Mouse (Mus musculus) limb, embryonic 14.5 days (tissue): ENCODE data around the gene Ttll7. TPM values are rescaled to one million over a fixed set of nuclear protein-coding genes. Genes with fewer than 3 reads are reported as not detected.

ENCODE experiments used
- ATAC-seq: fragments of 200-750 bp; cut with Nextera tagmentation; 2 replicates; pipeline ENCODE4 v1.8.0; 2017; ENCODE audit warnings: low read depth, moderate number of reproducible peaks, moderate TSS enrichment; ENCODE audit not compliant: low FRiP score
- DNase-seq: peaks from one replicate; pipeline ENCODE4 v3.0.0-alpha.2; 2015; ENCODE audit warnings: low spot score
- H3K27ac ChIP-seq: fragments of 300-500 bp; sonication (generic); replicated peaks from 2 replicates; pipeline ENCODE4 v1.5.1; 2014; ENCODE audit warnings: low read depth, mild to moderate bottlenecking, low read length, moderate library complexity, mixed read lengths
- H3K27me3 ChIP-seq: fragments of 300-500 bp; sonication (generic); 2 replicates; pipeline ENCODE4 v1.6.1; 2014; ENCODE audit warnings: low read length, mixed read lengths; ENCODE audit not compliant: control insufficient read depth, insufficient read depth
- H3K36me3 ChIP-seq: fragments of 300-500 bp; sonication (generic); 2 replicates; pipeline ENCODE4 v1.6.1; 2014; ENCODE audit warnings: mild to moderate bottlenecking, low read length, moderate library complexity, mixed read lengths; ENCODE audit not compliant: control insufficient read depth, insufficient read depth
- H3K4me1 ChIP-seq: fragments of 300-500 bp; sonication (generic); 2 replicates; pipeline ENCODE4 v1.6.1; 2014; ENCODE audit warnings: antibody characterized with exemption, low read length, mixed read lengths; ENCODE audit not compliant: control insufficient read depth, insufficient read depth
- H3K4me2 ChIP-seq: fragments of 300-500 bp; sonication (generic); replicated peaks from 2 replicates; pipeline ENCODE4 v1.6.1; 2014; ENCODE audit warnings: low read depth, mild to moderate bottlenecking, low read length, moderate library complexity; ENCODE audit not compliant: severe bottlenecking
- H3K4me3 ChIP-seq: fragments of 300-500 bp; sonication (generic); replicated peaks from 2 replicates; pipeline ENCODE4 v1.5.1; 2014; ENCODE audit warnings: low read length
- H3K9ac ChIP-seq: fragments of 300-500 bp; sonication (generic); 2 replicates; pipeline ENCODE4 v1.6.1; 2014; ENCODE audit warnings: mild to moderate bottlenecking, low read depth, low read length, moderate library complexity; ENCODE audit not compliant: severe bottlenecking
- H3K9me3 ChIP-seq: fragments of 300-500 bp; sonication (generic); 2 replicates; pipeline ENCODE4 v1.6.1; 2016; ENCODE audit warnings: low read length; ENCODE audit not compliant: control insufficient read depth
- POLR2A ChIP-seq: fragments of 200-500 bp; IDR thresholded peaks from 2 replicates; pipeline ENCODE4 v1.8.0; 2012; ENCODE audit warnings: inconsistent platforms, mild to moderate bottlenecking, moderate library complexity, borderline replicate concordance; ENCODE audit not compliant: insufficient read depth, insufficient read length; ENCODE audit errors: extremely low read depth
- WGBS: fragments of 180-500 bp; shearing (Covaris S2); extraction: QIAGEN DNeasy Blood & Tissue Kit; methylation state at CpG from one replicate; pipeline ENCODE4 v1.1.7; 2014; 5-methylcytosine and 5-hydroxymethylcytosine counted together
- polyA plus RNA-seq, 2 experiments: library from polyadenylated mRNA; depleted of rRNA in 1 of 2; stranded (reverse) in 1 of 2; unstranded in 1 of 2; fragments of >200 nt; fragmentation: Nextera tagmentation in 1 of 2; extraction: Ambion mirVana in 1 of 2; gene quantifications; 2 replicates each; pipeline versions ENCODE4 v1.2.1 to v1.2.3; 2012 to 2014

Ttll7 gene
- polyA plus RNA-seq, 2 experiments = 1.4 to 1.7 TPM

DNA sequence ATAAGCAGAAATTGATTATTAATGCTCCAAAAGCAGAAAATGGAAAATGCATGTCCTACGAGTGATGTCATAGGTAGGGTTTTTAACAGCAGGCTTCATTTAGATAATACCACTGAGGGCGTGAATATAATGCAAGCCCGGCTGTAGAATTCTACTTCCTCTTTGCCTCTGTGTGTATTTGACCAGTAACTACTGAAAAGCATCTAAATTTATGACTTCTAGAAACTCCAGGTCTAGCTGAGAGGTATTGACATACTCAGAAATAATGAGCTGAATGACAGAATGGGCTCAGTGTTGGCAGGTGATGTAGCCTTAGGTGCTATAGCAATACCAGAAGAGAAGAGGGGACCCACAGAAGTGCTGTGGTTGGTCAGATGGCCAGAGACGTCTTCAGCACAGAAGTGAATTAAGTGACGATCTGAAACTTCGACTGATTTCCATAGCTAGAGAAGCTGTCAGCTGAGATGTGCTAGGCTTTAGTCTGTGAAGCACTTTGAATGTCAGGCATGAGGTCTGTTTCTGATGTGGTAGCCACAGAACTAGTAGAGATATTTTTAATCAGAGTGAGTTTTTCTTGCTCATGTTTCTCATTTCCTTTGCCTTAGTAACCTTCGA is 2.4 kb downstream of the Ttll7 start:
- no peak overlapping the region for H3K9ac ChIP-seq
- TF ChIP-seq POLR2A = no peak
- H3K4me1 ChIP-seq = no peaks in the 10 kb centered on the region
- 83% methylated on average over 7 of the region's 7 CpGs for WGBS
- ATAC-seq (no peak), DNase-seq (no peak)
- H3K27me3 ChIP-seq = no peaks in the 10 kb centered on the region
- no peak overlapping the region for H3K4me3 ChIP-seq
- no peak overlapping the region for H3K27ac ChIP-seq
- no peaks in the 10 kb centered on the region for H3K36me3 ChIP-seq
- no peak overlapping the region for H3K4me2 ChIP-seq
- H3K9me3 ChIP-seq = no peaks in the 10 kb centered on the region

GRCm38 (mm10) chr3:146857373-146857772 is 5.2 kb downstream of the Ttll7 start:
- H3K36me3 ChIP-seq = no peaks in the 10 kb centered on the region
- TF ChIP-seq POLR2A = no peak
- WGBS = 86% methylated on average over 10 of the region's 10 CpGs
- ATAC-seq (no peak), DNase-seq (no peak)
- no peak overlapping the region for H3K27ac ChIP-seq
- H3K4me1 ChIP-seq = no peaks in the 10 kb centered on the region
- no peak overlapping the region for H3K4me2 ChIP-seq
- no peaks in the 10 kb centered on the region for H3K9me3 ChIP-seq
- H3K9ac ChIP-seq = no peak overlapping the region
- H3K4me3 ChIP-seq = no peak overlapping the region
- no peaks in the 10 kb centered on the region for H3K27me3 ChIP-seq

GRCm38 (mm10) chr3:146860308-146860707 is 8.1 kb downstream of the Ttll7 start:
- ATAC-seq (no peak), DNase-seq (no peak)
- Histone ChIP-seq H3K9ac (no peak overlapping the region), H3K4me1 (no peaks in the 10 kb centered on the region), H3K27ac (no peak overlapping the region), H3K4me3 (no peak overlapping the region), H3K27me3 (no peaks in the 10 kb centered on the region), H3K4me2 (no peak overlapping the region), H3K36me3 (no peaks in the 10 kb centered on the region), H3K9me3 (no peaks in the 10 kb centered on the region)
- WGBS = 85% methylated on average over 2 of the region's 2 CpGs
- no peak for TF ChIP-seq POLR2A

GRCm38 (mm10) chr3:146866563-146866962 is 14.4 kb downstream of the Ttll7 start:
- no peak for TF ChIP-seq POLR2A
- no peak overlapping the region for H3K4me2 ChIP-seq
- no peak overlapping the region for H3K4me3 ChIP-seq
- ATAC-seq (no peak), DNase-seq (no peak)
- H3K4me1 ChIP-seq = no peaks in the 10 kb centered on the region
- H3K36me3 ChIP-seq = no peaks in the 10 kb centered on the region
- no peak overlapping the region for H3K9ac ChIP-seq
- 34% methylated on average over 4 of the region's 4 CpGs for WGBS
- H3K9me3 ChIP-seq = no peaks in the 10 kb centered on the region
- H3K27ac ChIP-seq = no peak overlapping the region
- H3K27me3 ChIP-seq = no peaks in the 10 kb centered on the region

- TF ChIP-seq POLR2A = no peak
- ATAC-seq (no peak), DNase-seq (no peak)
- Histone ChIP-seq H3K27ac (no peak overlapping the region), H3K4me3 (no peak overlapping the region), H3K4me2 (no peak overlapping the region), H3K27me3 (no peaks in the 10 kb centered on the region), H3K9me3 (no peaks in the 10 kb centered on the region), H3K36me3 (no peaks in the 10 kb centered on the region), H3K9ac (no peak overlapping the region), H3K4me1 (no peaks in the 10 kb centered on the region)
- WGBS = 91% methylated on average over 3 of the region's 3 CpGs
These were observed 19.8 kb downstream of the Ttll7 start for GRCm38 (mm10) chr3:146871954-146872353.

DNA sequence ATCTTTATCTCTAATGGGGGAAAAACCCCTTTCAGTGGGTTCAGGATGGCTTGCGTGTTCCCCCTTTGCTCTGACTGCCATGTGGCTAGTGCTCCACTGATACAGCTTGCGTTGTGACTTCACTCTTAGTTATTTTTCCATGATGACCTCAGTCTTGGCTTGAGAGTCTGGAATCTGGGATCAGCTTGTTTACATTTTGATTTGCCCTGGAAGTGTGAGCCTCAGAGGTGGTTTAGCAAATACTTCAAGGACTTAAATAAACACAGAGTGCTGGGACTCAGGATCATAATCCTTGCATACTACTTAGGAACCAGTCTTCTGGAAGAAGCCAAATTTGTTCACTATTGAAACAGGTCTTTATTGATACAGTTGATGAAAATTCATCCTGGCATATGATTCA is 23.8 kb downstream of the Ttll7 start:
- no peak overlapping the region for H3K4me3 ChIP-seq
- ATAC-seq (no peak), DNase-seq (no peak)
- no peak overlapping the region for H3K4me2 ChIP-seq
- no peak overlapping the region for H3K9ac ChIP-seq
- H3K9me3 ChIP-seq = no peaks in the 10 kb centered on the region
- TF ChIP-seq POLR2A = no peak
- H3K27me3 ChIP-seq = no peaks in the 10 kb centered on the region
- WGBS = 80% methylated on average over 2 of the region's 2 CpGs
- H3K4me1 ChIP-seq = no peaks in the 10 kb centered on the region
- no peaks in the 10 kb centered on the region for H3K36me3 ChIP-seq
- no peak overlapping the region for H3K27ac ChIP-seq
